Mouse (Mus musculus): ENCODE data around the gene Smim10l1. TPM values are rescaled to one million over a fixed set of nuclear protein-coding genes. Genes with fewer than 3 reads are reported as not detected.
A peak's percentile ranks its signal among the peaks of the same experiment; 100 is the strongest.

Smim10l1 gene
- polyA plus RNA-seq (2016; fragmentation: Nextera tagmentation; extraction: Ambion mirVana), result 74.3 and 85.9 TPM in 2 replicates

GRCm38 (mm10) chr6:133104609-133104921 lies at the start of gene Smim10l1:
Gene Smim10l1 (plus strand): TSS chr6:133104909.
- H3K36me3 ChIP-seq (replicated peaks), result peaks cover 19% of the 10 kb centered on the region
- no peaks in the 10 kb centered on the region for H3K27me3 ChIP-seq (replicated peaks; ENCODE audit: low read depth, poor library complexity, severe bottlenecking)
- H3K4me3 ChIP-seq, result peak within 1 kb of the TSS; percentile 84
- no peaks in the 10 kb centered on the region for H3K4me1 ChIP-seq
- no peaks in the 10 kb centered on the region for H3K9me3 ChIP-seq
- H3K27ac ChIP-seq (replicated peaks), result peak within 1 kb of the TSS; percentile 99
- DNase-seq (ENCODE audit: low spot score), result no peak

GRCm38 (mm10) chr6:133055716-133056115 lies 49.0 kb upstream of the Smim10l1 start, which contains the start of gene Tas2r140:
Gene Tas2r140 (minus strand): TSS chr6:133055816.
- Histone ChIP-seq H3K9me3 (no peaks in the 10 kb centered on the region), H3K27me3 (replicated peaks; ENCODE audit: low read depth, poor library complexity, severe bottlenecking) (no peaks in the 10 kb centered on the region), H3K4me3 (no peak within 1 kb of the TSS), H3K4me1 (no peaks in the 10 kb centered on the region), H3K36me3 (replicated peaks) (no peaks in the 10 kb centered on the region), H3K27ac (replicated peaks) (no peak within 1 kb of the TSS)
- DNase-seq (ENCODE audit: low spot score), result no peak

- no peaks in the 10 kb centered on the region for H3K9me3 ChIP-seq
- H3K27me3 ChIP-seq (replicated peaks; ENCODE audit: low read depth, poor library complexity, severe bottlenecking), result no peaks in the 10 kb centered on the region
- WGBS, result 78% methylated on average over 8 of the region's 8 CpGs
- H3K4me3 ChIP-seq, result no peak overlapping the region
- no peaks in the 10 kb centered on the region for H3K4me1 ChIP-seq
- no peak overlapping the region for H3K27ac ChIP-seq (replicated peaks)
- H3K36me3 ChIP-seq (replicated peaks), result no peaks in the 10 kb centered on the region
- no peak for DNase-seq (ENCODE audit: low spot score)
These were observed 12.5 kb upstream of the Smim10l1 start for GRCm38 (mm10) chr6:133092226-133092625.

- peaks cover 1% of the 10 kb centered on the region; the same call in 1 of the 2 replicates for H3K36me3 ChIP-seq (replicated peaks)
- H3K27ac ChIP-seq (replicated peaks), result no peak overlapping the region
- 54% methylated on average over 1 of the region's 1 CpGs for WGBS
- H3K4me1 ChIP-seq, result no peaks in the 10 kb centered on the region
- H3K4me3 ChIP-seq, result no peak overlapping the region
- H3K27me3 ChIP-seq (replicated peaks; ENCODE audit: low read depth, poor library complexity, severe bottlenecking), result no peaks in the 10 kb centered on the region
- DNase-seq (ENCODE audit: low spot score), result no peak
- H3K9me3 ChIP-seq, result no peaks in the 10 kb centered on the region
These were observed 2.3 kb upstream of the Smim10l1 start for GRCm38 (mm10) chr6:133102430-133102829.

GRCm38 (mm10) chr6:133104922-133105859 lies 482 bp downstream of the Smim10l1 start:
- H3K4me1 ChIP-seq, result no peaks in the 10 kb centered on the region
- peak overlapping the region; percentile 99 for H3K27ac ChIP-seq (replicated peaks)
- no peaks in the 10 kb centered on the region for H3K27me3 ChIP-seq (replicated peaks; ENCODE audit: low read depth, poor library complexity, severe bottlenecking)
- peaks cover 25% of the 10 kb centered on the region for H3K36me3 ChIP-seq (replicated peaks)
- peak; percentile 91 for DNase-seq (ENCODE audit: low spot score)
- WGBS, result 2% methylated on average over 62 of the region's 62 CpGs
- H3K4me3 ChIP-seq, result peak overlapping the region; percentile 84
- no peaks in the 10 kb centered on the region for H3K9me3 ChIP-seq

Other genes starting within 250 kb of the Smim10l1 start
- gene Tas2r116, start 249.5 kb upstream of the Smim10l1 start, polyA plus RNA-seq (2016; fragmentation: Nextera tagmentation; extraction: Ambion mirVana), result not detected in 2 replicates
- not detected in 2 replicates for gene Tas2r110, start 236.9 kb upstream of the Smim10l1 start, polyA plus RNA-seq (2016; fragmentation: Nextera tagmentation; extraction: Ambion mirVana)
- gene Tas2r113, start 211.9 kb upstream of the Smim10l1 start, polyA plus RNA-seq (2016; fragmentation: Nextera tagmentation; extraction: Ambion mirVana), result not detected in 2 replicates
- gene Tas2r125, start 195.3 kb upstream of the Smim10l1 start, polyA plus RNA-seq (2016; fragmentation: Nextera tagmentation; extraction: Ambion mirVana), result not detected in 2 replicates
- not detected in 2 replicates for gene Tas2r129, start 153.8 kb upstream of the Smim10l1 start, polyA plus RNA-seq (2016; fragmentation: Nextera tagmentation; extraction: Ambion mirVana)
- not detected in 2 replicates for gene Tas2r131, start 147.0 kb upstream of the Smim10l1 start, polyA plus RNA-seq (2016; fragmentation: Nextera tagmentation; extraction: Ambion mirVana)
- not detected in 2 replicates for gene Tas2r109, start 123.9 kb upstream of the Smim10l1 start, polyA plus RNA-seq (2016; fragmentation: Nextera tagmentation; extraction: Ambion mirVana)
- not detected in 2 replicates for gene Tas2r103, start 67.8 kb upstream of the Smim10l1 start, polyA plus RNA-seq (2016; fragmentation: Nextera tagmentation; extraction: Ambion mirVana)
- not detected in 2 replicates for gene Tas2r140, start 49.1 kb upstream of the Smim10l1 start, polyA plus RNA-seq (2016; fragmentation: Nextera tagmentation; extraction: Ambion mirVana)
- gene 5530400C23Rik, start 187.3 kb downstream of the Smim10l1 start, polyA plus RNA-seq (2016; fragmentation: Nextera tagmentation; extraction: Ambion mirVana), result not detected in 2 replicates

Measured in embryonic facial prominence, embryonic 10.5 days (tissue).